8 mouse cellular contexts compared by ENCODE assay signal in the genomic region with DNA sequence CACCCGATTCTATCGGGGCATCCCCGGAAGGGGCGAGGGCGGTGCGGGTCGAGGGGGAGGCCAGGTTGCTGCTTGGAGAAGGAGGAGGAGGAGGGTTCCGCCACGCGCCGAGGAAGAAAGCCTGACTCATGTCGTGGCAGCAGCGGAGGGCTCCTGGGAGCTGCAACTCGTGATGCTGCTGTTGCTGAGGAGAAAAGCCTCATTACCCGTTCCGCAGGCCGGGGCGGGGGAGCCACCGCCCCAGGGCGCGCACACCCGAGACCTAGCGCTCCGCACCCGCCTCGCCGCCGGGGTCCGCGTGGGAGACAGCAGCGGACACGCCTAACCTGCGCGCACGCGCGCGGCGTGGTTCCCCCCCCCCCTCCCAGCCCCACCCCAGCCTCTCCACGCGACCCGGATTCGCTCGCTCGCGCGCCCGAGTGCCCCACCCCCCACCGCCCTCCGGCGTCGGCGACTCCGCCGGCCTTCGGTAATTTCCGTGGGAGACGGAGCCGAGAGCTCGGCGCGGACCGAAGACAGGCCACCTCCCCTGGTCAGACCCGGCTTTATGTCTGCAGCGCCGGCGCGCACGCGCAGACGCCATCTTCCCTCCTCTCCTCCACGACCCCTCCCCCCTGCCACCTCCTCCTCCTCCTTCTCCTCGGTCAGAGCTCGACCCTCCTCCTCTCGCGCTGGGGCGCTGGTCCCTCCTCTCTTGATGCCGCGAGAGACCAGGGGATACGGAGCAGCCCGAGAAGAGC. TPM values are rescaled to one million over a fixed set of nuclear protein-coding genes. Genes with fewer than 3 reads are reported as not detected.
DNase-seq lines count a peak whose midpoint lies in the region; ATAC-seq lines count a peak whose summit lies in the region.

No protein-coding gene starts in this region.

- intact Hi-C loops in heart, postnatal 10 days (cut with DNase I), result loop anchor here (1.0 kb wide), 1 partner anchor 262 kb away; no protein-coding TSS in a partner anchor

- H3K9me3 ChIP-seq in forebrain, embryonic 13.5 days (replicated peaks), result no peaks in the 10 kb centered on the region
- H3K9me3 ChIP-seq in liver, embryonic 15.5 days (replicated peaks), result no peaks in the 10 kb centered on the region
- no peaks in the 10 kb centered on the region for H3K9me3 ChIP-seq in neural tube, embryonic 11.5 days (ENCODE audit: control insufficient read depth, low read length)
- no peaks in the 10 kb centered on the region for H3K9me3 ChIP-seq in stomach, embryonic 16.5 days (replicated peaks; ENCODE audit: control insufficient read depth, low read length)

- H3K36me3 ChIP-seq in forebrain, embryonic 13.5 days (ENCODE audit: poor library complexity, severe bottlenecking), result peaks cover 27% of the 10 kb centered on the region
- no peaks in the 10 kb centered on the region for H3K36me3 ChIP-seq in liver, embryonic 15.5 days (replicated peaks)
- H3K36me3 ChIP-seq in neural tube, embryonic 11.5 days (ENCODE audit: control insufficient read depth, insufficient read depth, low read length), result peaks cover 12% of the 10 kb centered on the region
- peaks cover 15% of the 10 kb centered on the region for H3K36me3 ChIP-seq in stomach, embryonic 16.5 days (ENCODE audit: control insufficient read depth, insufficient read depth, low read length)

- no peaks in the 10 kb centered on the region for H3K27me3 ChIP-seq in forebrain, embryonic 13.5 days
- H3K27me3 ChIP-seq in liver, embryonic 15.5 days, result peaks cover 62% of the 10 kb centered on the region
- no peaks in the 10 kb centered on the region for H3K27me3 ChIP-seq in neural tube, embryonic 11.5 days (ENCODE audit: control insufficient read depth, insufficient read depth, low read length)
- H3K27me3 ChIP-seq in stomach, embryonic 16.5 days (ENCODE audit: control insufficient read depth, insufficient read depth, low read length), result no peaks in the 10 kb centered on the region

- ATAC-seq in forebrain, embryonic 13.5 days, result peak; percentile 96
- peak; percentile 78 for ATAC-seq in liver, embryonic 15.5 days (ENCODE audit: insufficient read depth)
- peak; percentile 94 for ATAC-seq in neural tube, embryonic 11.5 days (ENCODE audit: insufficient read depth, low FRiP score, low TSS enrichment)
- ATAC-seq in stomach, embryonic 16.5 days (ENCODE audit: insufficient read depth, low FRiP score), result peak; percentile 95

- H3K4me1 ChIP-seq in forebrain, embryonic 13.5 days, result peaks cover 41% of the 10 kb centered on the region
- H3K4me1 ChIP-seq in liver, embryonic 15.5 days (replicated peaks), result peaks cover 17% of the 10 kb centered on the region
- peaks cover 30% of the 10 kb centered on the region for H3K4me1 ChIP-seq in neural tube, embryonic 11.5 days (ENCODE audit: control insufficient read depth, insufficient read depth, low read length)
- H3K4me1 ChIP-seq in stomach, embryonic 16.5 days (ENCODE audit: control insufficient read depth, insufficient read depth, low read length), result peaks cover 23% of the 10 kb centered on the region

- peak overlapping the region; percentile 93 for H3K4me2 ChIP-seq in forebrain, embryonic 13.5 days
- H3K4me2 ChIP-seq in liver, embryonic 15.5 days, result peak overlapping the region; percentile 82
- H3K4me2 ChIP-seq in neural tube, embryonic 11.5 days (ENCODE audit: low read depth), result peak overlapping the region; percentile 77
- peak overlapping the region; percentile 93 for H3K4me2 ChIP-seq in stomach, embryonic 16.5 days (ENCODE audit: low read depth, low read length)

- H3K4me3 ChIP-seq in forebrain, embryonic 13.5 days, result peak overlapping the region; percentile 98
- H3K4me3 ChIP-seq in liver, embryonic 15.5 days (replicated peaks), result peak overlapping the region; percentile 63
- H3K4me3 ChIP-seq in neural tube, embryonic 11.5 days (ENCODE audit: low read depth, low read length), result peak overlapping the region; percentile 98
- H3K4me3 ChIP-seq in stomach, embryonic 16.5 days (replicated peaks; ENCODE audit: low read length), result peak overlapping the region; percentile 86

- peak overlapping the region; percentile 100 for H3K27ac ChIP-seq in forebrain, embryonic 13.5 days
- 0 out of 2 replicates have a peak overlapping the region, but pooled peaks have one; percentile 19 for H3K27ac ChIP-seq in liver, embryonic 15.5 days (replicated peaks)
- H3K27ac ChIP-seq in neural tube, embryonic 11.5 days (ENCODE audit: low read depth, low read length), result peak overlapping the region; percentile 100
- H3K27ac ChIP-seq in stomach, embryonic 16.5 days (ENCODE audit: low read length), result peak overlapping the region; percentile 98

- peak overlapping the region; percentile 100 for H3K9ac ChIP-seq in forebrain, embryonic 13.5 days
- H3K9ac ChIP-seq in liver, embryonic 15.5 days, result peak overlapping the region; percentile 54; the same call in 1 of the 2 replicates
- H3K9ac ChIP-seq in neural tube, embryonic 11.5 days (ENCODE audit: low read length), result peak overlapping the region; percentile 99
- H3K9ac ChIP-seq in stomach, embryonic 16.5 days (ENCODE audit: low read length), result peak overlapping the region; percentile 98

- DNase-seq in CD4-positive, CD25-positive, alpha-beta regulatory T cell, adult 2 months (ENCODE audit: low read depth, low spot score), result peak; percentile 96
- peak; percentile 77 for DNase-seq in c-Kit-positive CD71-negative TER-119-negative erythroid progenitor cells, embryonic 14.5 days (ENCODE audit: low read depth)
- DNase-seq in heart, postnatal 10 days, result peak; percentile 96
- DNase-seq in kidney, postnatal 4 days, result peak; percentile 98 to 99
- peak; percentile 100 for DNase-seq in neural tube, embryonic 11.5 days (ENCODE audit: low spot score)

- under 1% methylated on average over 65 of the region's 81 CpGs for WGBS in forebrain, embryonic 13.5 days
- under 1% methylated on average over 72 of the region's 81 CpGs for WGBS in liver, embryonic 15.5 days (ENCODE audit: insufficient replicate concordance)
- WGBS in neural tube, embryonic 11.5 days, result 0% methylated on average over 33 of the region's 81 CpGs
- under 1% methylated on average over 77 of the region's 81 CpGs for WGBS in stomach, embryonic 16.5 days

RNA-seq across cellular contexts. Expression of gene Tsc22d1, which starts 0.5 kb away (rescaled TPM):
- polyA plus RNA-seq in forebrain, embryonic 13.5 days (2015; fragmentation: Nextera tagmentation; extraction: Ambion mirVana), result 475 and 490 TPM in 2 replicates
- 100 to 1,000 TPM; 366 to 428 TPM for total RNA-seq in heart, postnatal 10 days (2021)
- 96.2 and 116 TPM in 2 replicates for polyA plus RNA-seq in liver, embryonic 15.5 days (2015; fragmentation: Nextera tagmentation; extraction: Ambion mirVana)
- 636 and 651 TPM in 2 replicates for polyA plus RNA-seq in neural tube, embryonic 11.5 days (2014; fragmentation: Nextera tagmentation; extraction: Ambion mirVana)
- polyA plus RNA-seq in stomach, embryonic 16.5 days (2015; fragmentation: Nextera tagmentation; extraction: Ambion mirVana), result 568 and 650 TPM in 2 replicates

Comparison
In these comparisons a context has a peak if more than half of its experiments do, and no peak if none do; other contexts are left out.
1. Peak in every context shown above with its lines: DNase-seq, ATAC-seq, H3K4me3 ChIP-seq and H3K27ac ChIP-seq.
2. H3K27ac ChIP-seq: peak in every context shown above with its lines; median percentile 100 in forebrain, embryonic 13.5 days; 100 in neural tube, embryonic 11.5 days; 98 in stomach, embryonic 16.5 days; 19 in liver, embryonic 15.5 days.